8 mouse cellular contexts compared by ENCODE assay signal in genomic region chrX:7674284-7675000, GRCm38 (mm10). TPM values are rescaled to one million over a fixed set of nuclear protein-coding genes. Genes with fewer than 3 reads are reported as not detected.
DNase-seq lines count a peak whose midpoint lies in the region; ATAC-seq and TF ChIP-seq lines count a peak whose summit lies in the region.

No protein-coding gene starts in this region.

- DNase-seq in cerebellum, postnatal 10 days: peak; percentile 39 to 41
- no peak for DNase-seq in cerebellum, adult 8-10 months
- no peak for DNase-seq in testis, postnatal 10 days (ENCODE audit: low spot score)
- peak; percentile 13 for DNase-seq in lung, postnatal 36 days
- DNase-seq in stomach, postnatal 0 days (ENCODE audit: low spot score): peak; percentile 54
- no peak for DNase-seq in cerebellum, postnatal 4 days (ENCODE audit: low spot score in 2 of 2)

- H3K4me3 ChIP-seq in testis, adult 2 months (ENCODE audit: control insufficient read depth, low read depth, low read length): peak overlapping the region; percentile 17
- H3K4me3 ChIP-seq in intestine, embryonic 15.5 days (replicated peaks): peak overlapping the region; percentile 28
- H3K4me3 ChIP-seq in stomach, postnatal 0 days (ENCODE audit: low read depth, low read length): peak overlapping the region; percentile 21

- no peaks in the 10 kb centered on the region for H3K36me3 ChIP-seq in testis, adult 2 months (ENCODE audit: control insufficient read depth, insufficient read depth, low read length)
- H3K36me3 ChIP-seq in intestine, embryonic 15.5 days: no peaks in the 10 kb centered on the region
- no peaks in the 10 kb centered on the region for H3K36me3 ChIP-seq in stomach, postnatal 0 days (ENCODE audit: control insufficient read depth, insufficient read depth, low read length)

- H3K4me2 ChIP-seq in intestine, embryonic 15.5 days (replicated peaks): peak overlapping the region; percentile 58
- H3K4me2 ChIP-seq in stomach, postnatal 0 days (replicated peaks; ENCODE audit: low read depth): peak overlapping the region; percentile 49

- H3K27ac ChIP-seq in testis, adult 2 months (ENCODE audit: control insufficient read depth, insufficient read depth, low read depth, low read length): no peak overlapping the region
- H3K27ac ChIP-seq in intestine, embryonic 15.5 days: peak overlapping the region; percentile 66
- H3K27ac ChIP-seq in stomach, postnatal 0 days (replicated peaks): peak overlapping the region; percentile 83

- peaks cover 25% of the 10 kb centered on the region for H3K4me1 ChIP-seq in testis, adult 2 months (ENCODE audit: control insufficient read depth, insufficient read depth, low read length)
- no peaks in the 10 kb centered on the region for H3K4me1 ChIP-seq in intestine, embryonic 15.5 days (replicated peaks)
- H3K4me1 ChIP-seq in stomach, postnatal 0 days (replicated peaks; ENCODE audit: control insufficient read depth, insufficient read depth): no peaks in the 10 kb centered on the region

- H3K27me3 ChIP-seq in testis, adult 2 months (ENCODE audit: control insufficient read depth, insufficient read depth, low read length): no peaks in the 10 kb centered on the region
- H3K27me3 ChIP-seq in intestine, embryonic 15.5 days (replicated peaks): no peaks in the 10 kb centered on the region
- H3K27me3 ChIP-seq in stomach, postnatal 0 days (ENCODE audit: control insufficient read depth, insufficient read depth, low read length): no peaks in the 10 kb centered on the region

- H3K9ac ChIP-seq in intestine, embryonic 15.5 days: peak overlapping the region; percentile 28
- 0 out of 2 replicates have a peak overlapping the region, but pooled peaks have one; percentile 13 for H3K9ac ChIP-seq in stomach, postnatal 0 days (ENCODE audit: low read length)

- TF ChIP-seq CTCF in testis, adult 2 months (IDR thresholded peaks at IDR 0.05; ENCODE audit: control insufficient read depth, insufficient read depth, insufficient replicate concordance, low read depth, low read length): no peak
- no peak for TF ChIP-seq CTCF in stomach, postnatal 0 days (IDR thresholded peaks at IDR 0.05; ENCODE audit: low read depth)

- peak; percentile 37 for ATAC-seq in intestine, embryonic 15.5 days
- peak; percentile 39 for ATAC-seq in stomach, postnatal 0 days (ENCODE audit: low FRiP score, low TSS enrichment)

- H3K9me3 ChIP-seq in intestine, embryonic 15.5 days: no peaks in the 10 kb centered on the region
- no peaks in the 10 kb centered on the region for H3K9me3 ChIP-seq in stomach, postnatal 0 days (ENCODE audit: control insufficient read depth, low read length)

- no peak for TF ChIP-seq EP300 in stomach, postnatal 0 days (optimal IDR thresholded peaks at IDR 0.05)

- WGBS in intestine, embryonic 15.5 days: 27% methylated on average over 28 of the region's 28 CpGs
- WGBS in stomach, postnatal 0 days: 15% methylated on average over 28 of the region's 28 CpGs

- TF ChIP-seq POLR2A in testis, adult 2 months (IDR thresholded peaks at IDR 0.05; ENCODE audit: control insufficient read depth, low read depth, low read length): no peak

RNA-seq across cellular contexts. Expression of gene Plp2, which starts 3.3 kb away (rescaled TPM):
- 6.2 and 12.9 TPM in 2 replicates for polyA plus RNA-seq in testis, adult 2 months (2012; rRNA removed)
- polyA plus RNA-seq in intestine, embryonic 15.5 days (2015; fragmentation: Nextera tagmentation; extraction: Ambion mirVana): 198 and 212 TPM in 2 replicates
- polyA plus RNA-seq in stomach, postnatal 0 days (2015; fragmentation: Nextera tagmentation; extraction: Ambion mirVana): 262 and 271 TPM in 2 replicates

RNA-seq across cellular contexts. Expression of gene Magix, which starts 6.6 kb away (rescaled TPM):
- 0.17 and 0.21 TPM in 2 replicates for polyA plus RNA-seq in testis, adult 2 months (2012; rRNA removed)
- polyA plus RNA-seq in intestine, embryonic 15.5 days (2015; fragmentation: Nextera tagmentation; extraction: Ambion mirVana): 0.57 and 0.71 TPM in 2 replicates
- polyA plus RNA-seq in stomach, postnatal 0 days (2015; fragmentation: Nextera tagmentation; extraction: Ambion mirVana): 0.95 and 1.3 TPM in 2 replicates

RNA-seq across cellular contexts. Expression of gene Prickle3, which starts 17.4 kb away (rescaled TPM):
- polyA plus RNA-seq in testis, adult 2 months (2012; rRNA removed): 1.1 and 1.5 TPM in 2 replicates
- polyA plus RNA-seq in intestine, embryonic 15.5 days (2015; fragmentation: Nextera tagmentation; extraction: Ambion mirVana): 6.6 and 6.8 TPM in 2 replicates
- 8.5 and 9.7 TPM in 2 replicates for polyA plus RNA-seq in stomach, postnatal 0 days (2015; fragmentation: Nextera tagmentation; extraction: Ambion mirVana)

RNA-seq across cellular contexts. Expression of gene Gpkow, which starts 22.5 kb away (rescaled TPM):
- 3.8 and 4.0 TPM in 2 replicates for polyA plus RNA-seq in testis, adult 2 months (2012; rRNA removed)
- polyA plus RNA-seq in intestine, embryonic 15.5 days (2015; fragmentation: Nextera tagmentation; extraction: Ambion mirVana): 27.6 and 31.8 TPM in 2 replicates
- 18.0 and 18.5 TPM in 2 replicates for polyA plus RNA-seq in stomach, postnatal 0 days (2015; fragmentation: Nextera tagmentation; extraction: Ambion mirVana)

RNA-seq across cellular contexts. Expression of gene Syp, which starts 36.2 kb away (rescaled TPM):
- 0.28 and 0.33 TPM in 2 replicates for polyA plus RNA-seq in testis, adult 2 months (2012; rRNA removed)
- 6.3 and 6.5 TPM in 2 replicates for polyA plus RNA-seq in intestine, embryonic 15.5 days (2015; fragmentation: Nextera tagmentation; extraction: Ambion mirVana)
- 6.5 and 6.8 TPM in 2 replicates for polyA plus RNA-seq in stomach, postnatal 0 days (2015; fragmentation: Nextera tagmentation; extraction: Ambion mirVana)

Comparison
In these comparisons a context has a peak if more than half of its experiments do, and no peak if none do; other contexts are left out.
1. DNase-seq: peak in cerebellum, postnatal 10 days (2 of 2), lung, postnatal 36 days (single experiment) and stomach, postnatal 0 days (single experiment); none in cerebellum, adult 8-10 months (single experiment), testis, postnatal 10 days (single experiment) and cerebellum, postnatal 4 days (0 of 2).
2. RNA of gene Plp2, which starts 3.3 kb away (polyA plus RNA-seq): 262 to 271 TPM in stomach, postnatal 0 days and 198 to 212 TPM in intestine, embryonic 15.5 days; 6.2 to 12.9 TPM in testis, adult 2 months; every median in the first group is over 10 times any median in the second.
3. Peak in every context shown above with its lines, with median percentiles within 50 percentile points of each other: H3K4me3 ChIP-seq.